ENCODE assay signal across 12 mouse cellular contexts in genomic region chr5:32204653-32205052, GRCm38 (mm10). TPM values are rescaled to one million over a fixed set of nuclear protein-coding genes. Genes with fewer than 3 reads are reported as not detected.
DNase-seq lines count a peak whose midpoint lies in the region; TF ChIP-seq lines count a peak whose summit lies in the region.
"Had no signal": no experiment of that assay in that cellular context is flagged by ENCODE, and none has a peak within 500 bp of the region (broad histone marks: within the 10 kb centered on the region; RNA-seq: fewer than 3 reads in every experiment).

No protein-coding gene starts in this region.

- no peaks in the 10 kb centered on the region for H3K36me3 ChIP-seq in testis, adult 2 months (ENCODE audit: control insufficient read depth, insufficient read depth, low read length)
- H3K36me3 ChIP-seq: heart, embryonic 15.5 days had no signal

- no peak overlapping the region for H3K27ac ChIP-seq in testis, adult 2 months (ENCODE audit: control insufficient read depth, insufficient read depth, low read depth, low read length)
- H3K27ac ChIP-seq: forebrain, embryonic 13.5 days; heart, embryonic 15.5 days had no signal

- peak; percentile 54; the same call in 1 of the 2 replicates for TF ChIP-seq CTCF in testis, adult 2 months (IDR thresholded peaks at IDR 0.05; ENCODE audit: control insufficient read depth, insufficient read depth, insufficient replicate concordance, low read depth, low read length)

- H3K27me3 ChIP-seq in testis, adult 2 months (ENCODE audit: control insufficient read depth, insufficient read depth, low read length) = no peaks in the 10 kb centered on the region
- H3K27me3 ChIP-seq: forebrain, embryonic 13.5 days; heart, embryonic 15.5 days had no signal

- no peak overlapping the region for H3K4me3 ChIP-seq in testis, adult 2 months (ENCODE audit: control insufficient read depth, low read depth, low read length)
- H3K4me3 ChIP-seq: forebrain, embryonic 13.5 days; heart, embryonic 15.5 days had no signal

- TF ChIP-seq POLR2A in testis, adult 2 months (IDR thresholded peaks at IDR 0.05; ENCODE audit: control insufficient read depth, low read depth, low read length) = no peak

- peak; percentile 72 for DNase-seq in heart, adult 11 months
- DNase-seq in heart, adult 18-20 months = no peak
- no peak for DNase-seq in testis, postnatal 14 days (ENCODE audit: low spot score)
- DNase-seq in embryo, embryonic 11 days = peak; percentile 22
- DNase-seq in thymus, postnatal 14 days = peak; percentile 37
- DNase-seq in yolk sac, embryonic 10.5 days (ENCODE audit: low spot score) = no peak
- no peak for DNase-seq in layer of hippocampus, adult 8-10 months (ENCODE audit: low spot score in 2 of 2)
- DNase-seq: cerebellum, adult 11 months had no signal

- H3K4me1 ChIP-seq in testis, adult 2 months (ENCODE audit: control insufficient read depth, insufficient read depth, low read length) = no peaks in the 10 kb centered on the region; the same call in 1 of the 2 replicates
- H3K4me1 ChIP-seq: forebrain, embryonic 13.5 days had no signal

RNA-seq across cellular contexts. Expression of gene Plb1, which starts 27.9 kb away (rescaled TPM):
- 1 to 10 TPM; 1.1 to 1.8 TPM for total RNA-seq in heart, adult 18-20 months (2021)
- 77.1 and 78.5 TPM in 2 replicates for polyA plus RNA-seq in testis, adult 2 months (2012; rRNA removed)
- total RNA-seq in layer of hippocampus, adult 8-10 months (2022) = 1 to 10 TPM in 1 of 4 experiments, under 1 TPM in 3; 0.85 to 1.7 (median 0.94) TPM
- polyA plus RNA-seq: forebrain, embryonic 13.5 days; neural tube, embryonic 14.5 days had no signal

Comparison
In these comparisons a context has a peak if more than half of its experiments do, and no peak if none do; other contexts are left out.
1. DNase-seq: peak in heart, adult 11 months (single experiment), embryo, embryonic 11 days (single experiment) and thymus, postnatal 14 days (single experiment); none in heart, adult 18-20 months (0 of 2), testis, postnatal 14 days (single experiment), yolk sac, embryonic 10.5 days (single experiment) and layer of hippocampus, adult 8-10 months (0 of 2).